8 mouse cellular contexts compared by ENCODE assay signal in the genomic region with DNA sequence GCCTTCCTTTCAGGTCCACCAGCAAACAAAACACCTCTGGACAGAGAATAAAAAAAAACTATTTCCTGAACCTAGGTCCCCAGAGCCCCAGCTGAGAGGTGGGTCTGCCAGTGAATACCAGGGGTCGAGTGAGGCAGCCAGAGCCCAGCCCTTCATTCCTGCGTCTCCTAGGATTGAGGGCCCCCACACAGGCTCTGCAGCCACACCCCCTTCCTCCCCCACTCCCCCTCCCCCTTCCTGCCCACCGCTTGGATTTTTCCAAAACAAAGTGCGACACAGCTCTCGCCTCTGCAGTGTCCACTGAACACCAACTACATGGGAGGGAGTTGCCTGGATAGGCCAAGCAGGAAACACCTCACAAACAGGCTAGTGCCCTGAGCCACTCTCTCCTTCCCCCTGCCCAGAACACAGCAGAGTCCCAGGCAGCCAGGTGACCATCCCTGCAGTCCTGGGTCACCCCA.
A peak's percentile ranks its signal among the peaks of the same experiment; 100 is the strongest.
DNase-seq lines count a peak whose midpoint lies in the region; ATAC-seq and TF ChIP-seq lines count a peak whose summit lies in the region.

No protein-coding gene starts in this region.

- no peak for DNase-seq in left cerebral cortex, adult 2 months (ENCODE audit: extremely low spot score in 1 of 2, low spot score in 2 of 2)
- no peak for DNase-seq in left cerebral cortex, adult 8-10 months (ENCODE audit: low spot score in 2 of 2)
- DNase-seq in heart, adult 18-20 months = peak; percentile 78 to 88
- DNase-seq in lung, postnatal 14 days = peak; percentile 56
- DNase-seq in urinary bladder, postnatal 4 days (ENCODE audit: low spot score in 2 of 2) = no peak
- DNase-seq in thymus, postnatal 25 days = no peak
- DNase-seq in right cerebral cortex, postnatal 36 days (ENCODE audit: low spot score in 2 of 2) = no peak

- H3K4me3 ChIP-seq in left cerebral cortex, adult 2 months = no peak overlapping the region
- no peak overlapping the region for H3K4me3 ChIP-seq in kidney, embryonic 16.5 days (ENCODE audit: low read length)

- H3K4me1 ChIP-seq in kidney, embryonic 16.5 days (ENCODE audit: insufficient read depth, low read length) = peaks cover 41% of the 10 kb centered on the region

- intact Hi-C loops in left cerebral cortex, adult 2 months (cut with DNase I) = no loop called here

- H3K36me3 ChIP-seq in kidney, embryonic 16.5 days (ENCODE audit: insufficient read depth, low read length) = peaks cover 6% of the 10 kb centered on the region

- H3K9ac ChIP-seq in kidney, embryonic 16.5 days (replicated peaks; ENCODE audit: low read length) = no peak overlapping the region

- no peak overlapping the region for H3K4me2 ChIP-seq in kidney, embryonic 16.5 days (replicated peaks; ENCODE audit: low read depth, low read length)

- TF ChIP-seq CTCF in left cerebral cortex, adult 2 months (IDR thresholded peaks at IDR 0.05) = no peak

- peak; percentile 64; the same call in 1 of the 2 replicates for ATAC-seq in kidney, embryonic 16.5 days (ENCODE audit: low FRiP score, low TSS enrichment)

- WGBS in kidney, embryonic 16.5 days = 4% methylated on average over 5 of the region's 5 CpGs

- no peaks in the 10 kb centered on the region for H3K9me3 ChIP-seq in kidney, embryonic 16.5 days (ENCODE audit: low read length)

- no peaks in the 10 kb centered on the region for H3K27me3 ChIP-seq in kidney, embryonic 16.5 days (ENCODE audit: insufficient read depth, low read length)

- H3K27ac ChIP-seq in left cerebral cortex, adult 2 months = peak overlapping the region; percentile 73
- peak overlapping the region; percentile 84 for H3K27ac ChIP-seq in kidney, embryonic 16.5 days (ENCODE audit: low read length)

Comparison
In these comparisons a context has a peak if more than half of its experiments do, and no peak if none do; other contexts are left out.
1. DNase-seq: peak in heart, adult 18-20 months (2 of 2) and lung, postnatal 14 days (single experiment); none in left cerebral cortex, adult 2 months (0 of 2), left cerebral cortex, adult 8-10 months (0 of 2), urinary bladder, postnatal 4 days (0 of 2), thymus, postnatal 25 days (single experiment) and right cerebral cortex, postnatal 36 days (0 of 2).